Mouse (Mus musculus): ENCODE data around the gene Gm43302.
"Not testable (repeated sequence)": the region's sequence is repeated elsewhere in the genome, so short reads cannot be mapped to it uniquely, and the experiment has no call there.

Gm43302 gene

GRCm38 (mm10) chr5:105293226-105294165 lies at the start of gene Gm43302, which contains the start of gene Gbp6:
Gene Gm43302 (minus strand): TSS chr5:105293695.
Gene Gbp6 (minus strand): TSS chr5:105293698.
- not testable (repeated sequence) for DNase-seq (ENCODE audit: low read depth, low spot score)

- DNase-seq (ENCODE audit: low read depth, low spot score): no peak
These were observed 47.8 kb upstream of the Gm43302 start for GRCm38 (mm10) chr5:105341281-105341680.

GRCm38 (mm10) chr5:105322543-105322942 lies 29.0 kb upstream of the Gm43302 start:
- no peak for DNase-seq (ENCODE audit: low read depth, low spot score)

GRCm38 (mm10) chr5:105310941-105311340 lies 17.4 kb upstream of the Gm43302 start:
- DNase-seq (ENCODE audit: low read depth, low spot score): no peak

GRCm38 (mm10) chr5:105309148-105309547 lies 15.7 kb upstream of the Gm43302 start:
- not testable (repeated sequence) for DNase-seq (ENCODE audit: low read depth, low spot score)

- DNase-seq (ENCODE audit: low read depth, low spot score): not testable (repeated sequence)
These were observed 13.5 kb upstream of the Gm43302 start for GRCm38 (mm10) chr5:105306946-105307345.

- DNase-seq (ENCODE audit: low read depth, low spot score): no peak
These were observed 12.7 kb upstream of the Gm43302 start for GRCm38 (mm10) chr5:105306159-105306581.

- not testable (repeated sequence) for DNase-seq (ENCODE audit: low read depth, low spot score)
These were observed 12.2 kb upstream of the Gm43302 start for GRCm38 (mm10) chr5:105305671-105306070.

GRCm38 (mm10) chr5:105301963-105302362 lies 8.5 kb upstream of the Gm43302 start:
- no peak for DNase-seq (ENCODE audit: low read depth, low spot score)

- DNase-seq (ENCODE audit: low read depth, low spot score): no peak
These were observed 8.0 kb upstream of the Gm43302 start for GRCm38 (mm10) chr5:105301531-105301930.

- no peak for DNase-seq (ENCODE audit: low read depth, low spot score)
These were observed 2.3 kb upstream of the Gm43302 start for GRCm38 (mm10) chr5:105295746-105296145.

- DNase-seq (ENCODE audit: low read depth, low spot score): no peak
These were observed 1.0 kb downstream of the Gm43302 start for GRCm38 (mm10) chr5:105292492-105292891.

- not testable (repeated sequence) for DNase-seq (ENCODE audit: low read depth, low spot score)
These were observed 2.6 kb downstream of the Gm43302 start for GRCm38 (mm10) chr5:105290921-105291320.

- DNase-seq (ENCODE audit: low read depth, low spot score): not testable (repeated sequence)
These were observed 32.8 kb downstream of the Gm43302 start for GRCm38 (mm10) chr5:105260673-105261072.

GRCm38 (mm10) chr5:105252491-105252890 lies 41.0 kb downstream of the Gm43302 start:
- DNase-seq (ENCODE audit: low read depth, low spot score): no peak

- not testable (repeated sequence) for DNase-seq (ENCODE audit: low read depth, low spot score)
These were observed 48.8 kb downstream of the Gm43302 start for GRCm38 (mm10) chr5:105244741-105245140.

GRCm38 (mm10) chr5:105240982-105241381 lies 52.5 kb downstream of the Gm43302 start:
- DNase-seq (ENCODE audit: low read depth, low spot score): not testable (repeated sequence)

- not testable (repeated sequence) for DNase-seq (ENCODE audit: low read depth, low spot score)
These were observed 53.9 kb downstream of the Gm43302 start, which contains the start of gene Gbp10 for GRCm38 (mm10) chr5:105239483-105240047. Gene Gbp10 (minus strand): TSS chr5:105239533.

GRCm38 (mm10) chr5:105238402-105238801 lies 55.1 kb downstream of the Gm43302 start:
- not testable (repeated sequence) for DNase-seq (ENCODE audit: low read depth, low spot score)

GRCm38 (mm10) chr5:105236040-105236439 lies 57.5 kb downstream of the Gm43302 start:
- DNase-seq (ENCODE audit: low read depth, low spot score): not testable (repeated sequence)

GRCm38 (mm10) chr5:105208957-105209356 lies 84.5 kb downstream of the Gm43302 start:
- not testable (repeated sequence) for DNase-seq (ENCODE audit: low read depth, low spot score)

- DNase-seq (ENCODE audit: low read depth, low spot score): not testable (repeated sequence)
These were observed 92.6 kb downstream of the Gm43302 start for GRCm38 (mm10) chr5:105200791-105201355.
